Mouse (Mus musculus) limb, embryonic 14.5 days (tissue): ENCODE data around the gene Trio. TPM values are rescaled to one million over a fixed set of nuclear protein-coding genes. Genes with fewer than 3 reads are reported as not detected.

ENCODE experiments used
- ATAC-seq: fragments of 200-750 bp; cut with Nextera tagmentation; 2 replicates; pipeline ENCODE4 v1.8.0; 2017; ENCODE audit warnings: low read depth, moderate number of reproducible peaks, moderate TSS enrichment; ENCODE audit not compliant: low FRiP score
- DNase-seq: peaks from one replicate; pipeline ENCODE4 v3.0.0-alpha.2; 2015; ENCODE audit warnings: low spot score
- H3K27ac ChIP-seq: fragments of 300-500 bp; sonication (generic); replicated peaks from 2 replicates; pipeline ENCODE4 v1.5.1; 2014; ENCODE audit warnings: low read depth, mild to moderate bottlenecking, low read length, moderate library complexity, mixed read lengths
- H3K27me3 ChIP-seq: fragments of 300-500 bp; sonication (generic); 2 replicates; pipeline ENCODE4 v1.6.1; 2014; ENCODE audit warnings: low read length, mixed read lengths; ENCODE audit not compliant: control insufficient read depth, insufficient read depth
- H3K36me3 ChIP-seq: fragments of 300-500 bp; sonication (generic); 2 replicates; pipeline ENCODE4 v1.6.1; 2014; ENCODE audit warnings: mild to moderate bottlenecking, low read length, moderate library complexity, mixed read lengths; ENCODE audit not compliant: control insufficient read depth, insufficient read depth
- H3K4me1 ChIP-seq: fragments of 300-500 bp; sonication (generic); 2 replicates; pipeline ENCODE4 v1.6.1; 2014; ENCODE audit warnings: antibody characterized with exemption, low read length, mixed read lengths; ENCODE audit not compliant: control insufficient read depth, insufficient read depth
- H3K4me2 ChIP-seq: fragments of 300-500 bp; sonication (generic); replicated peaks from 2 replicates; pipeline ENCODE4 v1.6.1; 2014; ENCODE audit warnings: low read depth, mild to moderate bottlenecking, low read length, moderate library complexity; ENCODE audit not compliant: severe bottlenecking
- H3K4me3 ChIP-seq: fragments of 300-500 bp; sonication (generic); replicated peaks from 2 replicates; pipeline ENCODE4 v1.5.1; 2014; ENCODE audit warnings: low read length
- H3K9ac ChIP-seq: fragments of 300-500 bp; sonication (generic); 2 replicates; pipeline ENCODE4 v1.6.1; 2014; ENCODE audit warnings: mild to moderate bottlenecking, low read depth, low read length, moderate library complexity; ENCODE audit not compliant: severe bottlenecking
- H3K9me3 ChIP-seq: fragments of 300-500 bp; sonication (generic); 2 replicates; pipeline ENCODE4 v1.6.1; 2016; ENCODE audit warnings: low read length; ENCODE audit not compliant: control insufficient read depth
- POLR2A ChIP-seq: fragments of 200-500 bp; IDR thresholded peaks from 2 replicates; pipeline ENCODE4 v1.8.0; 2012; ENCODE audit warnings: inconsistent platforms, mild to moderate bottlenecking, moderate library complexity, borderline replicate concordance; ENCODE audit not compliant: insufficient read depth, insufficient read length; ENCODE audit errors: extremely low read depth
- WGBS: fragments of 180-500 bp; shearing (Covaris S2); extraction: QIAGEN DNeasy Blood & Tissue Kit; methylation state at CpG from one replicate; pipeline ENCODE4 v1.1.7; 2014; 5-methylcytosine and 5-hydroxymethylcytosine counted together
- polyA plus RNA-seq, 2 experiments: library from polyadenylated mRNA; depleted of rRNA in 1 of 2; stranded (reverse) in 1 of 2; unstranded in 1 of 2; fragments of >200 nt; fragmentation: Nextera tagmentation in 1 of 2; extraction: Ambion mirVana in 1 of 2; gene quantifications; 2 replicates each; pipeline versions ENCODE4 v1.2.1 to v1.2.3; 2012 to 2014

Trio gene
- polyA plus RNA-seq, 2 experiments = 78.7 to 230 TPM

GRCm38 (mm10) chr15:27708968-27709612, 316.6 kb downstream of the Trio start:
- no peak overlapping the region for H3K4me3 ChIP-seq
- no peaks in the 10 kb centered on the region for H3K9me3 ChIP-seq
- WGBS = 84% methylated on average over 7 of the region's 7 CpGs
- no peak overlapping the region for H3K27ac ChIP-seq
- H3K4me2 ChIP-seq = no peak overlapping the region
- ATAC-seq (no peak), DNase-seq (no peak)
- no peak overlapping the region for H3K9ac ChIP-seq
- H3K27me3 ChIP-seq = no peaks in the 10 kb centered on the region
- TF ChIP-seq POLR2A = no peak
- H3K4me1 ChIP-seq = no peaks in the 10 kb centered on the region
- H3K36me3 ChIP-seq = no peaks in the 10 kb centered on the region

DNA sequence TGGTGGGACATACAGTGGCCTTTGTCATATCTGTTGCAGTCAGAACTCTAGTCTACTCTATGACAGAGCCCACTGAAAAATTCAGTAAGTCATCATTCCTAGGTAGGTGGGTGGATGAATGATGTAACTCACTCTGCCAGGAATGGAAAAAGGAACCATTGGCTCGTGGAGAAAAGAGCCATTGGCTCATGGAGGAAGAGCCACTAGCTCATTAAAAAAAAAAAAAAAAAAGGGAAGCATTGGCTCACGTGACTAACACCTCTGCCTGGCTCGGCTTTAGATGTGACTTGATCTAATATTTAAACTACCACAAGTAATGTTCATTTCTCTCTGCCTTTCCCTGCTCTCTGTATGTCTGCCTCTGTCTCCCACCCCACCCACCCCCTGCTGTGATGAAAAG, 317.1 kb downstream of the Trio start:
- DNase-seq (no peak), ATAC-seq (no peak)
- H3K27ac ChIP-seq = no peak overlapping the region
- TF ChIP-seq POLR2A = no peak
- no peaks in the 10 kb centered on the region for H3K27me3 ChIP-seq
- H3K4me1 ChIP-seq = no peaks in the 10 kb centered on the region
- no peak overlapping the region for H3K9ac ChIP-seq
- no peak overlapping the region for H3K4me3 ChIP-seq
- no peaks in the 10 kb centered on the region for H3K9me3 ChIP-seq
- WGBS = 61% methylated on average over 3 of the region's 3 CpGs
- no peak overlapping the region for H3K4me2 ChIP-seq
- no peaks in the 10 kb centered on the region for H3K36me3 ChIP-seq

DNA sequence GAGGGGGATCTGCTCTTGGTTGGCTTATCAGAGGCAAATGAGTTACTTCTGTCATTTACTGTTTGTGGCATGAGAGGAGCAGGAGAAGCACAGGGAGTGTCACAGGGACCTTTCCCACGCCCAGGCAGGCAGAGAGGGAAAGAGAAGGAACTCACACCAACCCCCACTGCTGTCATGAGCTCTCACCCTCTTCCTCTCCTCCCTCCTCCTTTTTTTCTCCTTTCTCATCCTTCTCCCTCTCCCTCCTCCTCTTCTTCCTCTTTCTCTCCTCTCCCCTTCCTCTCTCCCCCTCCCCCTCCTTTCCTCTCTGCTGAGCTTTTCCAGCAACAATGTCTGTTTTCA, 322.7 kb downstream of the Trio start:
- H3K9me3 ChIP-seq = no peaks in the 10 kb centered on the region
- no peak for TF ChIP-seq POLR2A
- peak overlapping the region; percentile 52 for H3K27ac ChIP-seq
- no peak overlapping the region for H3K9ac ChIP-seq
- H3K4me3 ChIP-seq = no peak overlapping the region
- no peak for ATAC-seq
- 40% methylated on average over 1 of the region's 1 CpGs for WGBS
- no peaks in the 10 kb centered on the region for H3K27me3 ChIP-seq
- no peaks in the 10 kb centered on the region for H3K36me3 ChIP-seq
- no peak for DNase-seq
- H3K4me2 ChIP-seq = peak overlapping the region; percentile 15; the same call in 1 of the 2 replicates
- peaks cover 10% of the 10 kb centered on the region for H3K4me1 ChIP-seq

DNA sequence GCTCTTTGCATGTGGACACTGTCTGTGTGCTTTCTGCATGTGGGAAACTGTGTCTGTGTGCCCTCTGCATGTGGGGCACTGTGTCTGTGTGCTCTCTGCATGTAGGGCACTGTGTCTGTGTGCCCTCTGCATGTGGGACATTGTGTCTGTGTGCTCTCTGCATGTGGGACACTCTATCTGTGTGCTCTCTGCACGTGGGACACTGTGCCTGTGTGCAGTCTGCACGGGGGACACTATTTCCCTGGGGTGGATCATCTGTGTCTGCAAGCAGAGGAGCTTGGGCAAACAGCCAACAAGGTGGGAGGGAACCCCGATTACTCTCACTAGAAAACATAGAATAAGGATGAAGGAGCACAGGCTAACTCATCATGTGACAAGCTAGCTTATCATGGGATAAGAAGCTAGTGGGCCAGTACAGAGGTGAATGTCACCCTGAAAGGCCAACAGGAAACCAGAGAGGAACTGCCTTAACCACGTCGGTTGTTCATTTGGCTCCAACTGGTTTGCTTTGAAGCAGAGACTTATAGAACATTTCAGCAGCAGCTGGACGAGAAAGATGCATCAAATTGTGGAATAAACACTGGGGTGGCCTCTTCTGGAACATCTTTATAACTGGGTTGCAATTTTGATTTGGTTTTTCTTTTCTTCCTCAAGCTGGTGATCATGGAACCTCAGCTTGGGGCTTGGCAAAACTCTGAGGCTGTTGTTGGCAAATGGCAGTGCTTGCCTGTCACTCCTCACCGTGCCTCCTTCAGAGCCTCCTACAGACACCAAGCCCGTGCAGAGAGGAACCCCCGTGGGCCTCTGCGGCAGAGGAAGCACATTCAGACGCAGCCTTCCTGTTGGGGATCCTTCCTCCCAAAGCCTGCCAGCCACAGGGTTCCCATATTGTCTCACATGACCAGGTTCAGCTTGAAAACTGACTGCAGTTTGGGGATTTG, 323.3 kb downstream of the Trio start:
- Histone ChIP-seq H3K27ac (peak overlapping the region; percentile 52; the same call in 1 of the 2 replicates), H3K36me3 (no peaks in the 10 kb centered on the region), H3K4me2 (peak overlapping the region; percentile 15; the same call in 1 of the 2 replicates), H3K4me3 (no peak overlapping the region), H3K9me3 (no peaks in the 10 kb centered on the region), H3K27me3 (no peaks in the 10 kb centered on the region), H3K4me1 (peaks cover 10% of the 10 kb centered on the region), H3K9ac (no peak overlapping the region)
- no peak for DNase-seq
- 39% methylated on average over 11 of the region's 11 CpGs for WGBS
- ATAC-seq = no peak
- TF ChIP-seq POLR2A = no peak

DNA sequence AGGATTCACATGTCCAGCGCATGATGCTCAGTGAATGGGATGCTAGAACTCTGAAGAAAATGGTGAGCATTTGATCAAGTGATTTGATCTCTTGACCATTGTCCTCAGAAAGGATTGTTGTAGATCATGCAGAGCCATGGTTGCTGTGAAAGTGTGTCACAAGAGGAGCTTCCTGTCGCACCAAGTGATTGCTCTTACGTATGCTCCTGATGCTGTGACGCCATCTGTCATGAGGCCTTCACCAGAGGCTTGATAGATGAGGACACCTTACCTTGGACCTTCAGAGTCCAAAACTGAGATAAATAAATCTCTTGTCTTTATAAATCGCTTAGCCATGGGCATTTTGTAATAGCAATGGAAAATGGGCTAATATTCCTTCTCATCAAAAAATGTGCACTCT, 328.0 kb downstream of the Trio start:
- DNase-seq (no peak), ATAC-seq (no peak)
- no peak for TF ChIP-seq POLR2A
- Histone ChIP-seq H3K36me3 (no peaks in the 10 kb centered on the region), H3K4me3 (no peak overlapping the region), H3K4me1 (peaks cover 7% of the 10 kb centered on the region), H3K27ac (no peak overlapping the region), H3K4me2 (no peak overlapping the region), H3K9me3 (no peaks in the 10 kb centered on the region), H3K27me3 (no peaks in the 10 kb centered on the region), H3K9ac (no peak overlapping the region)
- WGBS = 91% methylated on average over 5 of the region's 5 CpGs
